Mouse (Mus musculus): ENCODE data around the gene Col23a1.

Gene Col23a1

DNA sequence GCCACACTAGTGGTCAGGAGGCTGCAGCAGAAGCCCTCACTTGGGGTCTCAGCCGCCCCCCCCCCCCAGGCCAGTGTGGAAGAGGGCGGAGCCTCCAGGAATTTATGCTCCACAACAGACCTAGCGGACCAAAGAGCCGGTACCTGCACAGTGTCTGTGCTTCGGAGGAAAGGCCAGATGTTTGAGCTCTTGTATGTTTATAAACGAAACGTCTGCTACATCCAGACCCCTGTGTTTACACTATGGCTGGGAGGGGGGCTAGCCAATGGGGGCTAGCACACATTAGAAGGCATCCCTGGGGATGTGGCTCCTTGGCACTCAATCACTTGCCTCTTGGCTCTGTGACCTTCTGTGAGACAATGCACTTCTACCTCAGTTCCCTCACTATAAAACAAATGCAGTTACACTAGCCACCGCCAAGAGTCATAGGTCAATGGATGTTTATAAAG is 99.2 kb downstream of the Col23a1 start:
- DNase-seq (ENCODE audit: low spot score in 2 of 2), result no peak

DNA sequence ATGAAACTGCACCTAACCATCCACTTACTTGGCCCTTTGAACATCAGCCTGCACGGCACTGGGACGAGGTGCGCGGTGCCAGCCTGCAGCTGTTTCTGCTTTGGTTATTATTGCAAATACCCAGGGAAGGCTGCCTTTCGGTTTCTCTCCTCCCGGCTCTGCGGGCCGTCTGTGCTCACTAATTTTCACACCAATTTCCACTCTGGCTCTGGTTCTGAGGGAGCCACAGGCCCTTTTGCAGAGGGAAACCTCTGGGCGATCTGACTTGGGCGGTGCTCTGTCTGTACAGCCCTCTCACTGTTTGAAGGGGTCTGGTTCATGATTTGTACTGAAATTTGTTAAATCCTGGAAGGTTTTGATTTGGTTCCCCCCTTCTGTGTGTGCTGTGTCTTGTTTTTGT is 100.0 kb downstream of the Col23a1 start:
- no peak for DNase-seq (ENCODE audit: low spot score in 2 of 2)

DNA sequence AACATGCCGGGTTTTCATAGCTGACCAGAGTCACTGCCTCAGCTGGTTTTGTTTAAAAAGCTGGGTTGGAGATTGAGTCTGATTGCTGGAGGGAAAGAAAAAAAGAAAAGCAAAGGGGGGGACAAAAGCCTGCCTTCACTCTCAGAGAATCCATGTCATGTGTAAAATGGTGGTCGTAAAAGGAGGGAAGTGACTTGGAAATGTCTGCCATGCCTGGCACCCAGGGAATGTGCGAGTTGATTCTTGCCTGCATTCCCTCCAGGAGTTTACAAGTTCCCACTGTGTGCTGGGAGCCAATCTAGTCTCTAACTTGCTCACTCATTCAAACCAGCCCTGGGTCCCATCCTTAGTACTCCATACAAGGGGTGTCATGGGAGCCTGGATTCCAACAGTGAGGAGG is 100.8 kb downstream of the Col23a1 start:
- no peak for DNase-seq (ENCODE audit: low spot score in 2 of 2)

DNA sequence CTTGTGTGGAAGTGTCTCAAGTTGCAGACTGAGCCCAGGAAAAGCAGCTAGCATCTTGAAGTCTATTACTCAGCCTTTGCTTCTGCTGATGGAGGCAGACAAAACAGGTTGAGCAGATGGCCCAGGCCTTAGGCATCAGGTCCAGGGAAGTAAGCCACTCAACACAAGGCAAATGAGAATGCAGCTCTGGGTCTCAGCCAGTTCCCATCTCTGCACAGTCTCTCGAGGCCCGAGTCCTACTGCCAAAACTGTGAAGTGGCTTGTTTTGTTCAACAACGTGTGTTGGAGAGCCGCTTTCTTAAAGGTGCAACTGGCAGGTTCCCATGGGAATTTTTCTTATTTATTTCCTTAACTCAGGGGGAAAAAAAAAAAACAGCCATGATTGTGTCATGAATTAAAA is 101.8 kb downstream of the Col23a1 start:
- DNase-seq (ENCODE audit: low spot score in 2 of 2), result peak; percentile 18 to 32

DNA sequence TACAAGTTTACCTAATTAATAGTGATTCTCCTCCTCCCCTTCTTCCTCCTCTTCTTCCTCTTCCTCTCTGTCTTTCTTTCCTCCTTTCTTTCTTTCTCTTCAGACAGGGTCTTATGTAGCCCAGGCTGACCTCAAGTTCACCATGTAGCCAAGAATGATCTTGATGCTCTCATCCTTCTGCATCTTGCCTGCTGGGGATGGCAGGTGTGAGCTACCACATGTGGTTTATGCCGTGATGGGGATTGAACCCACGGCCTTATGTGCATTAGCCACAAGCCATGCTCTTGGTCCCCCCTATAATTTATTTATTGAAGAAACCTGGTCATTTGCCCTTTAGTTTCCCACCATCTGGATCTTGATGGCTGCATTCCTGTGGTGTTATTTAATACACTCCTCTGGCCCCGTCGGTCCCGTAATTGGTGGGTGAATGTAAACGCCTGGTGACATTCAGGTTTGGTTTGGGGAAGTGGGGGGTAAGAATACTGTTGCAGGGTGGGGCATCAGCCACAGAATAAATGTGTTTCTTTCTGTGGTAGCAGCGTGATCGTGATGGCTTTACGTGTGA is 104.7 kb downstream of the Col23a1 start:
- DNase-seq (ENCODE audit: low spot score in 2 of 2), result no peak

DNA sequence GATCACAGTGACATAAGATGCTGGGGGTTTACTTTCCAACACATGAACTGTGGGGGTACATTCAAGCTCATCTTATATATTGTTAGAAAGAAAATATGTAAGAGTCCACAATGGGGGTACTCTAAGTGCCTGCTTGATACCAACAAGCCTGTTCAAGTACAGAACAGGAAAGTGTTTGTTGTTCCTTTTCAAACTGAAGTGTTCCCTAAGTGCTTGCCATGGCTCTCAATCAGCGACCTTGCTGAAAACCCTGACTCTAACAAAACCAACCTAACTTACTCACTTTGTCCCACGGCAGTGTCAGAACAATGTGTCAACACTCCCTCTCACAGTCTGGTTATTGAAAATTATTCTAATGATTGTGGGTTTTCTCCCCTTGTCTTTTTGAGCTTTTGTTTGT is 106.7 kb downstream of the Col23a1 start:
- no peak for DNase-seq (ENCODE audit: low spot score in 2 of 2)

DNA sequence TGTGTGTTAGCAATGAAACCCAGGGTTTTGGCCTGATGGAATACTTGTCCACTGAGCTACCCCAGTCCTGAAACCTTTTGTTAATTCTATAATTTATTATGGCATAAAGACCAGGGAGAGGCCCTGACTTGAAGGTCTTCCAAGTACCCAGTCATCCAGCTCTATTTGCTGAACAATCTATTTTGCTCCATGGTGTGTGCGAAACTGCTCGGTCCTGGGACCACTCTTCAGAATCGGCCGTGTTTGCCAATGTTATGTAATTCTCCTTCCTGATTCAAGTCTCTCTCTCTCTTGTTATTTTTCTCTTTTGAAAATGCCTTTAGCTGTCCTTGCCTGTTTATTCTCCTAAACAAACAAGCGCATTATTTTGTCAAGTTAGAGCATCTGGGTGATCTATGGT is 108.4 kb downstream of the Col23a1 start:
- DNase-seq (ENCODE audit: low spot score in 2 of 2), result no peak

DNA sequence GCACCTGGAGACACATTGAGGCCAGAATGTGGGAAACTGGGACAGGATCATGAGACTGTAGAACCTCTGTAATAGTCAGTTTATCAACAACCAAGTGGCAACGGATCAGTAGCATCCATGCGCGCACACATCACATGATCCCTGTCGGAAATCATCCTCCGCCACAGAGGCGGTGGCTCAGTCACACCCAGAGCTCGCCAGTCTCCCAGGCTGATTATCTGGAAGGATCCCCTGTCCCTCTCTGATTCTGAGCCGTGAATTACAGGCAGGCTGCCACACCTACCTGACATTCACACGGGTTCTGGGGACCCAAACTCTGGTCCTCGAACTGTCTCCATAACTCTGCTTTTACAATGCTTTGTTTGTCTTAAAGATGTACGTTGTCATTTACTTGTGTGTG is 110.6 kb downstream of the Col23a1 start:
- no peak for DNase-seq (ENCODE audit: low spot score in 2 of 2)

DNA sequence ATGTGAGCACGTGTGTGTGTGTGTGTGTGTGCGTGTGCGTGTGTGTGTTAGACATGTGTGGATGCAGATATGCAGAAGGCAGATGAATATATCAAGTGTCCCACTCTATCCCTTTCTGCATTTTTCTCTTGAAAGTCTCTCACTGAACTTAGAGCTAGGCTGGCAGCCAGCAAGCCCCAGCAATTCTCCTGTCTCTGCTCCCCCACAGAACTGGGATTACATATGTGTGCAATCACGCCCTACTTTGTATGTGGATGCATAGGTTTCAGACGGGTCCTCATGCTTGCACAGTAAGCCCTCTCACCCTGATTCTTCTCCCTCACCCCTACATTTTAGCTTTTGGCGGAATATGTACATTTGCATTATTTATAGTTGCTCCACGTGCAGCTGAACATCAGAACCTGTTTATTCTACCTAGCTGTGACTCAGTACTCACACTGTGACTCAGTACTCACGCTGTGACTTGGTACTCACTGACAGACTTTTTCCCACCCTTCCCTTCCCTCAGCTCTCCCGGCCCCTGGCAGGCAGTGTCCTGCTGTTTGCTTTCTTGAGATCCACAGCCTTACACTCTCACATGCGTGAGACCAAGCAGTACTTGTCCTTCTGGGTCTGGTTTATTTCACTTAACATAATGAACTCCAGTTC is 111.9 kb downstream of the Col23a1 start:
- DNase-seq (ENCODE audit: low spot score in 2 of 2), result no peak

DNA sequence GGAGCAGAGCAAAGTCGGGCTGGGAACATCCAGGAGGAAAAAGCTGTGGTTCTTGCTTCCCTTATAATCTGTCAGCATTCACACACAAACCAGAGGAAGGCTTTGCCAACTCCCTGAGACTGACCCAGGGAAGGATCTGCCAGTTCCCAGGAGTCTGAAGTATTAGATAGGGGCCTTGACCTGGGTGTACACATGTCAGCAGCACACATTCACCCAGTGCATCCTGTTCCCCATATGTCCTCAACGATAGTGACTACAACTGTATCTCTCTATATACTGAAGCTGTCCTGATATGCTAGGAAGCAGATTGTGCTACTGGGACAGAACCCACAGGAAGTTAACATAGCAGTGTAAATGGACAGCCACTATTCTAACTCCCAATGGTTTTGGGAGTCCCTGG is 114.2 kb downstream of the Col23a1 start:
- DNase-seq (ENCODE audit: low spot score in 2 of 2), result no peak

DNA sequence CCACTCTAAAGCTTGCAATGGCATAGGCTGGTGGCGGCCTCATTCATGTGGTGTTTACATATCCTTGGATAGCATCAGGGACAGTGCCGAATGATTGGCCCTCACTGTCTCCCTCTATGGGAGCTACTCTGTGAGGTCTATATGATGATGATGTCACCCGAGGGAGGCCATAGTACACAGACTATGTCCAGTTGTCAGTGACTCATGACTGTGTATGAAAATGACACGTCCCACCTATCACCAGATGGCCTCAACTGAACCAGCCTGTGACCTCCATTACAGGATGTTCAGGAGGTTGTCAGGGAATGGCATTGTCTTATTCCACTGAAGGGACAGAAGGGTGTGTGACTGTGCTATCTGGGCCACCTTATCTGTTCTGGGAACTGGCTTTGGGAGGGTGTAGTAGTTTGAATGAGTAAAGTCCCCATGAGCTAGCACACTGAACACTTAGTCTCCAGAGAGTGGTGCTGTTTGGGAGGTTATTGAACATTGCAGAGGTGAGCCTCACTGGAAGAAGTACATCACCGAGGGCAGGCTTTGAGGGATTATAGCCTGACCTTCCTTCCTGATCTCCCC is 115.2 kb downstream of the Col23a1 start:
- no peak for DNase-seq (ENCODE audit: low spot score in 2 of 2)

DNA sequence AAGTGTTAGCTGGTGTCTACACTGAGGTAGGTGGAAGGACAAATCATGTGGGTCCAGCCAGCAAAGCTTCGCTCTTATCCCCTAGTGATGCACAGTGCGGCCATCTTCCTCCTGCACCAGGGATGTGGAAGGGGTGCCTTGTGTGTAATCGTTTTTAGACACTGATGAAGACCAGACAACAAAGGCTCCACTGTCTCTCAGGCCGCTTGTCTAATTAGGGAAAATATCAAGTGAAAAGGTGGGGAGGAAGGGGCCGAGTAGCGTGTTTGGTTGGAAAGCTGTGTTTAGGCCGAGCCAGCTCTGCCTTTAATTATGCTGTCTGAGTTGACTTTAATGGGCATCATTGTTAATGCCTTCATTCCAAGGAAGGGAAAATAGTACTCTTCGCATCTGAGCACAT is 116.8 kb downstream of the Col23a1 start:
- no peak for DNase-seq (ENCODE audit: low spot score in 2 of 2)

DNA sequence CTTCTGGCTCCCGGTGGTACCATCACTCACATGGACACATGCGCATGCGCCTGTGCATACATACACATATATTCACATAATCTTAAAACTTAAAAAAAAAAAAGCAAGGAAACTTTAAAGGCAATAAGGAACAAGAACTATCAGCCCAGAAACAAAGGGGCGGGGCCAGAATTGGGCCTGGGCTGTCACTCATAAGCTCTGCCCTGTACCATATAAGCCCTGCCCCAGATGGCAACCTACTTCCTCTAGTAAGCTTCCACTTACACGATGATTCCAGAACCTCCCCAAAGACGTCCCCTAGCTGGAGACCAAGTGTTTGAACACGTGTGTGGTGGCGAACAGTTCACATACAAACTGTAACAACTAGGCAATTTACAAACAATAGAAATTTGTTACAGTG is 117.6 kb downstream of the Col23a1 start:
- DNase-seq (ENCODE audit: low spot score in 2 of 2), result no peak

DNA sequence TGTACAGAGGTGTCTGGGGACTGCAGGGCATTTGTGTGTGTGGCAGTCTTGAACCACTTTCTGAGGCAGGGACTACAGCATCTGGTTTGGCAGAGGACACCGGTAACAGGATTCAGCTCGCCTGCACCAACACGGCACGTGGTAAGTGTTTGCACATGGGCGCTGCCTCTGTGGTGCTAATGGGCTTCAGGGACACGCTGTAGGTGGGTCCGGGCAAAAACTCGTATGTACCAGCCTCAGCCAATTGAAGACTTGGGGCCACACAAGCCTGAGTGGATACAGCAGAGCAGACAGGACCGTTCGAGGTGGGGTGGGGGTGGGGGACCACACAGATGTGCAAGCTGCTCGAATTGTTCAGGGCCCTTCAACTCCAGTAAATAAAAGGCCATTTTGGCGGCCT is 121.1 kb downstream of the Col23a1 start:
- DNase-seq (ENCODE audit: low spot score in 2 of 2), result no peak

DNA sequence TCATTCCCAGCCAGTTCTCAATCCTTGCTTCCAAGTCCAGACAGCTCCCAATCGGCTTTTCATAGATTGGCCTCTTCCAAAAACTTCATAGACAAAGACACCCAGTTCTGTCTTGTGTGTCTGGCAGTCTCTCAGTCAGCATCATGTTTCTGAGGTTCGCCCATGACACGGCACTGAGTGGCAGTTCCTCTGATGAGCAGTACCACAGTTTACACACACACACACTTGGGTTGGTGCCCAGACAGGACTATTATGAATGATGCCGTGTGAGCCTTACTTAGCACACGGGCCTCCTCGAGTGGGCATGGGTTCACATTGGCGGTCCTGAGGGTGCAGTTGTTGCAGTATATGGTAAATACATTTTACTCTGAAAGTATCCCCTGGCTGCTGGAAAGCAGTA is 124.8 kb downstream of the Col23a1 start:
- no peak for DNase-seq (ENCODE audit: low spot score in 2 of 2)

DNA sequence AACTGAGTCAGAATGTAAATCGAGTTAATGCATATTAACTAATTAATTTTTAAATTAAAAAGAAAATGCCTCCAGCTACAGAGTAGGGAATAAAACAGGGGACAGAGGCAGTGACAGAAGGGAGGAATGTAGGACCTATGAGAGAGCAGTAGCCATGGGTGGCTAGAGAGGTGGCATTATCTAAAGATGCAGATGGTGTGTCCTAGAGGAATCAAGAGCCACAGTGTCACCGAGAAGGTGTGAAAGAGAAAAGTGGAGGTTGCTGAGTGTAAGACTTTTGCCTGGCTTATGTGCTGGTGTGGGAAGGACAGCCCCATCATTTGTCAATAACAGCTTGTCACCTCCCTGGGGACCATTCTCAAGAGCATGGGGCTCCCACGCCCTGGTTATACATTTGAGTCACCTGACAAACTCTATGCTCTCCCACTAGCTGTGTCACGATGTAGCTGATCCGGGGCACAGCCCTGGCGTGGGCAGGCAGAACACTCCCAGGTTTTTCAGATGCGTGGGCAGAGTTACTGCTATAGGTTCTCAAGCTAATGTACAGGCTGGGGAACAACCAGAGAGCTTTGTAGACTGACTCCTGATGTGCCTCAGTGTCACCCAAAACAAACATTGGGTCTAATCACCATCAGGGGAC is 125.4 kb downstream of the Col23a1 start:
- no peak for DNase-seq (ENCODE audit: low spot score in 2 of 2)

DNA sequence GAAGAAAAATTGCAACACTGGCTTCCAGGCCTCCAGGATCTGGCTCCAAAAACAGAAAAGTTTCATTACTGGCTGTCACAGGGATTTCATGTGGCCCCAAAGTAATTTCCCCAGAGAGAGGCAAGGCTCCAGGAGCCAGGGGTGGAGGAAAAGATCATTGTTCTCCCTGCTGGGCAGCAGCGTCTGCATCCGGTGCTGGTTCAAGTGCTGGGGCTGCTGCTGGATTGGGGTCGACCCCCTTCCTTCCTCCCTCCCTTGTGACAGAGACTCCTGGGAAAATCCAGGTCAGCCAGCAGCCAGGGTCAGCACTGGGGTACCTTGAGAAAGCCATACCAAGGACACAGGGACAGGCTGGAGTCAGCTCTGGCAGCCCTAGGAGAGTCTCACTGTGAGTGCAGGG is 129.1 kb downstream of the Col23a1 start:
- no peak for DNase-seq (ENCODE audit: low spot score in 2 of 2)

DNA sequence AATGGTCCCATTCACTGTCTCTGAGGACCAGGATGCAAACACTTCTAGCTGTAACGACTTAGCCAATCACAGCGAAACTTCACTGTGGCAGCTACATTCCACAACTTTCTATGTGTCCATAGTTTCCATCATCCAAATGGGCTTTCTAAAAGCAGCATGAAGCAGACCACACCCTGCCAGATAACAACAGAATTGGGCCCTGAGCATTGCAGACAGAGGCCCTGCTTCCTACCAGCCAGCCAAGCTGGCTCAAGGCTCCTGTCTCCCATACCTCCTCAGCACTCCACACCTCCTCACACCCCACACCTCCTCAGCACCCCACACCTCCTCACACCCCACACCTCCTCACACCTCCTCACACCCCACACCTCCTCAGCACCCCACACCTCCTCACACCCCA is 132.2 kb downstream of the Col23a1 start:
- no peak for DNase-seq (ENCODE audit: low spot score in 2 of 2)

DNA sequence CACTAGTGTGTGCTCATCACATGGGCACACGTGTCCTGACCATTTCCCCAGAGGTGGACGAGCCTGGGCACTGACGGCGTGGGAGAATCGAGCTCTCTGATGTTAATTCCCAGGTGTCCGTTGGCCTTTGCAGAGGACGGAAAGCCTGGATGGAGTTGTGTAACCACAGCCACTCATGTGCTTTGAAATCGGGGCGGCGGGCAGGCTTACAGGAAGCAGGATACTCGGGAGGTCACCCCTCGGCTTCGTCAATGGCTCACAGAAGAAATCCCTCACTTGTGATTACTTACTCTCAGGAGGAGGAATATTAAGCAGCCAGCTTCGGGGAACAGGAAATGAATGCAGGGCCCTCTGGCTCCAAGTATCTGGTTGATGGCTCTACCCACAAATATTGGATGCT is 133.0 kb downstream of the Col23a1 start:
- DNase-seq (ENCODE audit: low spot score in 2 of 2), result no peak

DNA sequence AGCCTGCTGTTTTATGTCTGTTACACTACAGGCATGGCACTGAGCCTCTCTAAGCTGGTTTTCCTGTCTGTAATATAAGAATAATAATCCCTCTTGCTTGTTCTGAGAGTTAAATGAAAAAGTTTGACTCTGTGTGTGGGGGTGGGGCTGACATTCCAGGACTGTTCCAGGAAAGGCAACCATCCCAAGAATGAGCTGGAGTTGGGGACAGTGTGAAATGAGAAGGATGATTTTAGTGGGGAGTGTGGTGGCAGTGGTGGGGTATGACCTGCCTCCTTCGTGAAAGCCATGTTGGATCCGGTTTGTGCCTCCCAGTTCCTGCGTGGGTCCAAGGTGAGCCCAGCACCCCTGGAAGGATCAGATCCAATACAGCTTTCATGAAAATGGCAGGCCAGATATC is 136.4 kb downstream of the Col23a1 start:
- DNase-seq (ENCODE audit: low spot score in 2 of 2), result no peak

DNA sequence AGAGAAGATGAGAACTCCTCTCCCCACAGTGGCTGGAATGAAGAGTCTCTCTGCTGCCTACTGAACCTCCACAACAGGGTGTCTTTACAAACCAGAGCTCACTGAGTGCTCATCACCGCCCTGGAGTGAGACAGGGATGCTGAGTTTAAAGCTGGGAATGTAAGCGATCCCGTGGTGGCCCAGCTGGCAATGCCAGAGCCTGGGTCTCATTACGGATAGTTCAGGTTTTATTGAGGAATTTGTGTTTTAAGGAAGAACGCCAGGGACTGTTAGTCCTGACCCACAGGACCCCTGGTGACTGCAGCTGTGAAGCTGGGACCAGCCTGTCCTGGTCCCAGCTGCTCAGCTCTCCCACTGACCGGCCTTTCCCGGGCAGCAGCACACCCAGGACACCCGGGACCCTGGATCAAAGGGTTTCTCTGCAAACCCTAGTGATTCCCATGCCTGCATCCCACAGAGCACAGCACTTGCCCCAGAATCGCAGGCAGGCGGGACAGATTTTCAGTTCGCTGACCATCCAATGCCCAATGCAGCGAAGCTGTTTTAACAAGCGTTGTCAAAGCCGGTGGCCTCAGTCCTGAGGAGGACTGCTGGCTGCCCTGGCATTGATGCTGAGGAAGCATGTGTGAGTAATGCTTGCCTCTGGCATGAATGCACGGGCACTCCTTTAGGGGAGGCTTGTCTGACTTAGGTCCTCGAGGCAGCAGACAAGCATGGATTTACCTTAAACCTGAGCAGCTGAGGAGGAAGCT is 139.9 kb downstream of the Col23a1 start:
- DNase-seq (ENCODE audit: low spot score in 2 of 2), result no peak

DNA sequence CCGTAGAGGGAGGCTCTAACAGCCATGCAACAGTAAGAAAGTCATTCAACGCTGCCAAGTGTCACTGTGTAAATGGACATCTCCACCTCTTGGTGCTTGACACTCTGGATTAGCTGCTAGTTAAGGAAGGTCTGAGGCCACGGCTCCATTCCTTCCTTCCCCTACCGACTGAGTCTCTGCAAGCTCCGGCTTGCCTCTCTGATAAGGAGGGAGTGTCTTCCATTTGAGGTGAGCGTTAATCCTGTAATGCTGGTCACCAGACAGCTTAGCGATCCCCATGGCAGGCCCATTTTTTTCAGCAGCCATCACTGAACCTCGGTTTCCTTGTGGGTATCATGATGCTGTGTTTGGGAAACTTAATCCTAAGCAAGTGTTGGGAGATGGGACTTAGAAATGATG is 140.5 kb downstream of the Col23a1 start:
- DNase-seq (ENCODE audit: low spot score in 2 of 2), result no peak

Data from frontal cortex, postnatal 10 days (tissue).